Mouse (Mus musculus) heart, adult 2 months (tissue): Measurements from ENCODE around the gene Tspan5.

Source experiments
- CTCF ChIP-seq: fragments of 200-600 bp; IDR thresholded peaks from 2 replicates; pipeline ENCODE4 v1.8.1; 2022; ENCODE audit warnings: antibody characterized with exemption, mild to moderate bottlenecking, moderate library complexity
- POLR2A ChIP-seq: fragments of 200-500 bp; IDR thresholded peaks from 2 replicates; pipeline ENCODE4 v1.6.1; 2011; ENCODE audit warnings: mild to moderate bottlenecking, low read depth, low read length, control low read depth; ENCODE audit not compliant: insufficient read depth

DNA sequence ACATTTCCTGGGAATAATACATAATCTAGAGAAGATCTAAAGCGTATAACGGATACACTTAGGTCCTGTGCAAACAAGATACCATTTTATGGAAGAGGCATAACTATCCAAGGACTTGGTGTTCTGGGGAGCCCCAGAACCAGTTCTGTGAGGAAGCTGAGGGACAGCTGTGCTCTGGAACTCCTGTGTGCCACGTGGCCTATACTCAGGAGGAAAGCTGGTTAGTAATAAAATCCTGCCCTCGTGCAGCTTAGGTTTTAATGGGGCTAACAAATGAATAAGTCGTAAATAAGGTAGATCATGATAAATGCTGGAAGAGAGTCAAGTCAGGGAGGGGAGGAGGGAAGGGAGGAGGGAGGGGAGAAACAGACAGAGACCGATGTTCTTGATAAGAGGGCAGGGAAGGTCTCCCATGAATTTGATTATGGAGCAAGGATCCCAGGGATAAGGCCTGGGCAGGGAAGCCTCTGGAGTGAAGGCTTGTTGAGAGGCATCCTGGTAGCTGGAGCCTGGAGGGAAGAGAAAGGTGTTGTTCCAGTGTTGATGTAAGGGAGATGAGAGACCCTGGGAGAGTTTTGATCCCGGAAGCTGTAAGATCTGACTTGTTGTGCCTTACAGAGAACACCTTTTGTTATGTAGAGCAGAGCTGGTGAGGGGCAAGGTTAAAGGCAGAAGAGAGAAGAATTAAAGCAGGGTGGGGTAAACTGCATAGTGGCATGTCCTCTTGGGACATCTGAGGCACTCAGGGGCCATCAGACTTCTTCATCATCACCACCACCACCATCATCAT is 34.1 kb downstream of the Tspan5 start:
- TF ChIP-seq CTCF (no peak), POLR2A (no peak)
